Mouse (Mus musculus): ENCODE results near the gene Arhgef25. TPM values are rescaled to one million over a fixed set of nuclear protein-coding genes. Genes with fewer than 3 reads are reported as not detected.

Arhgef25 gene
- polyA plus RNA-seq (2014; fragmentation: Nextera tagmentation; extraction: Ambion mirVana): 31.6 and 33.5 TPM in 2 replicates

DNA sequence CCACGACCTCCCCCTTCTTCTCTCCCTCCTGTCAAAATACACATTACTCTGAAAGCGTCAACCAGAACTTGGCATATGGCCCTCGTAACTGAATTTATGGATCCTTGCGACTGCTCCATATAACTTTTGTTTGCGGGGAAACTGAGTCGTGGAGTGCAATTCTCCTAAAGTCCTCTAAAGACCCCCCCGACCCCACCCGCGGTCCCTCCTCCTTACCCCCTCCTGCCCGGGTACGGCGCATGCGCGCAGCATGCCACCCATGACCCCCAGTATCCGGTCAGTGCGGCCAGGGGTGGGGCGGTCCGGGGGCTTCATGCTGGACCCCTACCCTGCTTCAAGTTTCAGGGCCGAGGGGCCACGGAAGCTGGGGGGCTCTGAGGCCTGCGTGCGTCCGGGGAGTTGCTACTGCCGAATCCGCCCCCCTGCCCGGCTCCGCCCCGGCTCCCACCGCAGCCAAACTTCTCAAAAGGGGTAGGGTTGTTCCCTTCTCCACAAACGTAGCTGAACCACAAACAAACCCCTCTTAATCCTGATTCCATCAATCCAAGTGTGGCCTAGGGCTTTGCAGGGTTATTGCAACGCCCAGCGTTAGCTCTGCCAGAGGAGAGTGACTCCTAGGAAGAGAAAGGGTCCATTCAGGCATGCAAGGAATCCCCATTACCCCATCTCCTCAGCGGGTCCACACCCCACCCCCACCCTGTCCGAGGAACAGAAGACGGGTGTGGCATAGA lies at the start of gene Arhgef25:
Arhgef25 (minus strand) TSS at position 433 of the 731 bp plus-strand sequence.
- Histone ChIP-seq H3K4me1 (replicated peaks; ENCODE audit: control insufficient read depth, insufficient read depth, low read length) (peaks cover 14% of the 10 kb centered on the region), H3K36me3 (ENCODE audit: control insufficient read depth, insufficient read depth, low read length) (peaks cover 6% of the 10 kb centered on the region; the same call in 1 of the 2 replicates), H3K27ac (ENCODE audit: low read depth, low read length) (peak within 1 kb of the TSS; percentile 76), H3K9ac (ENCODE audit: low read length) (peak within 1 kb of the TSS; percentile 88), H3K4me2 (ENCODE audit: low read depth, low read length, severe bottlenecking) (peak within 1 kb of the TSS; percentile 100), H3K4me3 (ENCODE audit: low read depth, low read length) (peak within 1 kb of the TSS; percentile 73), H3K27me3 (ENCODE audit: control insufficient read depth, insufficient read depth, low read length) (no peaks in the 10 kb centered on the region), H3K9me3 (ENCODE audit: control insufficient read depth, low read length) (no peaks in the 10 kb centered on the region)
- DNase-seq (ENCODE audit: low spot score) (peak; percentile 80), ATAC-seq (replicated peaks; ENCODE audit: low FRiP score) (peak; percentile 44)
- WGBS: 1% methylated on average over 35 of the region's 35 CpGs

DNA sequence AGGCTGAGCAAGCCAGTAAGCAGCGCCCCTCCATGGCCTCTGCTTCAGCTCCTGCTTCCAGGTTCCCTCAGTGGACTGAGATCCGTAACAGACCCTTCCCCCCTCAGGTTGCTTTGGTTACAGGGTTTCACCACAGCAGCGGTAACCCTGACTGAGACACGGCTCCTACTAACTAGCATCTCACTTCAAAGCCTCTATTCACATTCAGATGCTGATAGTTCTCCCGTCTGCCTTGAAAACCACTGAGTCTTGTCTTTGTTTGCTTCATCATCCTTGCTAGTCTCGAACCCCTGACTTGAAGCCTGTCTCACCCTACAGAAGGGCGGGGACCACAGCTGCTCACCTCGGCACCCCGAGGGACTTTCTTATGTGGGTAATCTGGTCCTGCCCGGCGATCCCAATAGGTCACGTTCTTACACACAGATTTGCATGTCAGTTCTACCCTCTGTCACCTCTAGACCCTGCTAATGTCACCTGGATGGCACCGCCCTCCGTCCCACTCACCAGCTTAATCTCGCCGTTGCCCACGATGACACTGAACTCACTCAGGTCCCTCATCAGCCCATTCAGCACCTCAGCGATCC lies 48.5 kb upstream of the Arhgef25 start:
- Histone ChIP-seq H3K36me3 (ENCODE audit: control insufficient read depth, insufficient read depth, low read length) (no peaks in the 10 kb centered on the region), H3K4me3 (ENCODE audit: low read depth, low read length) (no peak overlapping the region), H3K27ac (ENCODE audit: low read depth, low read length) (no peak overlapping the region), H3K27me3 (ENCODE audit: control insufficient read depth, insufficient read depth, low read length) (no peaks in the 10 kb centered on the region), H3K9me3 (ENCODE audit: control insufficient read depth, low read length) (no peaks in the 10 kb centered on the region), H3K4me1 (replicated peaks; ENCODE audit: control insufficient read depth, insufficient read depth, low read length) (no peaks in the 10 kb centered on the region; the same call in 1 of the 2 replicates), H3K9ac (ENCODE audit: low read length) (no peak overlapping the region), H3K4me2 (ENCODE audit: low read depth, low read length, severe bottlenecking) (no peak overlapping the region)
- ATAC-seq (replicated peaks; ENCODE audit: low FRiP score) (no peak), DNase-seq (ENCODE audit: low spot score) (no peak)
- 75% methylated on average over 18 of the region's 18 CpGs for WGBS

DNA sequence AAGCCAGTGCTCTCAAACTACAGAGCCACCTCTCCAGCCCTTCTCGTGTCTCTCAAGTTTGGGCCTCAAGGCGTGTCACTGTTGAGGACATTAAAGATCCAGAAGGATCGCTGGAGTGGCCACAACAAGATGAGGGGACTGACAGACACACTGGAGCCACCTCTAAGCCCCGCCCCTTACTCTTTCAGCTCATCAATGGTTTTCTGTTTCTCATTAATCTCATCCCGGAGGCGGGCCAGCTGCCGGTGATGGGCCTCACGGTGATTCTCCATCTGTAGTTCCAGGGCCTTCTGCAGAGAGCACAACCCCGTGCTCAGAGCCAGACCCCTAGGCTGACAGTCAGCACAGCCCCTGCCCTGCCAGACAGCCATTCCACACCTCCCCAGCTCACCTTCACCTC lies 46.7 kb upstream of the Arhgef25 start:
- H3K4me2 ChIP-seq (ENCODE audit: low read depth, low read length, severe bottlenecking): no peak overlapping the region
- H3K27ac ChIP-seq (ENCODE audit: low read depth, low read length): no peak overlapping the region
- H3K4me1 ChIP-seq (replicated peaks; ENCODE audit: control insufficient read depth, insufficient read depth, low read length): no peaks in the 10 kb centered on the region; the same call in 1 of the 2 replicates
- 54% methylated on average over 9 of the region's 9 CpGs for WGBS
- H3K27me3 ChIP-seq (ENCODE audit: control insufficient read depth, insufficient read depth, low read length): no peaks in the 10 kb centered on the region
- H3K9me3 ChIP-seq (ENCODE audit: control insufficient read depth, low read length): no peaks in the 10 kb centered on the region
- ATAC-seq (replicated peaks; ENCODE audit: low FRiP score): no peak
- DNase-seq (ENCODE audit: low spot score): no peak
- H3K36me3 ChIP-seq (ENCODE audit: control insufficient read depth, insufficient read depth, low read length): no peaks in the 10 kb centered on the region
- H3K4me3 ChIP-seq (ENCODE audit: low read depth, low read length): no peak overlapping the region
- no peak overlapping the region for H3K9ac ChIP-seq (ENCODE audit: low read length)

DNA sequence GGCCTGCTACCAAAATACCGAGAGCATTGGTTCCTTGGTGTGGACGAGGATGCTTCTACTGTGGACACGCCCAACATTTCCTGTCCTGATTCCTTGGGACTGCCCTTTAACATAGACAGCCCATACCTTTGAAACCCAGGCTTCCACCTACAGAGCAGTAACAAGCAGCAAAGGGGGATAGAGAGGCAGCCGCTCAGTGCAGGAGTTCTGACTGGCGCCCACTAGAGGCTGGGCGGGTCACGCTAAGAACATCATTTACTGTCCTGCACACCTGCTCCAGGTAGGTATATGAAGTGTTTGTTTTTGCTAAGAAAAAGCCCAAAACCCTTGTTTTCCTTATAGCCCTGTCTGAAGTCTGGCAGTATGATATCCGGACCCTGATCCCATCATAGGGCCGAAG lies 43.3 kb upstream of the Arhgef25 start:
- no peak overlapping the region for H3K27ac ChIP-seq (ENCODE audit: low read depth, low read length)
- no peak overlapping the region for H3K4me2 ChIP-seq (ENCODE audit: low read depth, low read length, severe bottlenecking)
- H3K36me3 ChIP-seq (ENCODE audit: control insufficient read depth, insufficient read depth, low read length): no peaks in the 10 kb centered on the region
- no peaks in the 10 kb centered on the region for H3K9me3 ChIP-seq (ENCODE audit: control insufficient read depth, low read length)
- ATAC-seq (replicated peaks; ENCODE audit: low FRiP score): no peak
- H3K27me3 ChIP-seq (ENCODE audit: control insufficient read depth, insufficient read depth, low read length): no peaks in the 10 kb centered on the region
- H3K9ac ChIP-seq (ENCODE audit: low read length): no peak overlapping the region
- H3K4me3 ChIP-seq (ENCODE audit: low read depth, low read length): no peak overlapping the region
- no peaks in the 10 kb centered on the region; the same call in 1 of the 2 replicates for H3K4me1 ChIP-seq (replicated peaks; ENCODE audit: control insufficient read depth, insufficient read depth, low read length)
- 75% methylated on average over 9 of the region's 9 CpGs for WGBS
- no peak for DNase-seq (ENCODE audit: low spot score)

GRCm38 (mm10) chr10:127231741-127232140 lies 41.9 kb upstream of the Arhgef25 start:
- Histone ChIP-seq H3K4me2 (ENCODE audit: low read depth, low read length, severe bottlenecking) (no peak overlapping the region), H3K27me3 (ENCODE audit: control insufficient read depth, insufficient read depth, low read length) (no peaks in the 10 kb centered on the region), H3K9ac (ENCODE audit: low read length) (no peak overlapping the region), H3K4me3 (ENCODE audit: low read depth, low read length) (no peak overlapping the region), H3K36me3 (ENCODE audit: control insufficient read depth, insufficient read depth, low read length) (no peaks in the 10 kb centered on the region), H3K27ac (ENCODE audit: low read depth, low read length) (no peak overlapping the region), H3K4me1 (replicated peaks; ENCODE audit: control insufficient read depth, insufficient read depth, low read length) (no peaks in the 10 kb centered on the region; the same call in 1 of the 2 replicates), H3K9me3 (ENCODE audit: control insufficient read depth, low read length) (no peaks in the 10 kb centered on the region)
- DNase-seq (ENCODE audit: low spot score): no peak
- WGBS: 88% methylated on average over 14 of the region's 14 CpGs
- no peak for ATAC-seq (replicated peaks; ENCODE audit: low FRiP score)

DNA sequence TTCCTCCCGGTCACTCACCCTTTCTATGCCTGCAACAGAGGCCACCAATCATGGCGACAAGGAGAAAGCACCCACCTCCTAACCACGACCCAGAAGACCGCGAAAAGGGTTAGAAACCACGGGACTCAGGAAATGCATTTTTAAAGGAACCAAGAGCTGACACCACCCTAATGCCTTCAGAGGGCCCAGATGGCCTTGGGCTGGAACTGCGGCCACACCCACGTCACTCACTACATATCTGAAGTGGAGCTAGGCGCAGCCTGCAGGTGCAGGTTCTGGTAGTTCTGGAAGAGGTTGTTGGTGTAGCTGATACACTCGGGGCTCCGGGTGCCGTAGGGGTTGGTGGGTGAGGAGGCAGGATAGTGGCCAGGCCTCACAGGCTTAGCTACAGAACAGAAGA lies 40.8 kb upstream of the Arhgef25 start:
- Histone ChIP-seq H3K9ac (ENCODE audit: low read length) (no peak overlapping the region), H3K4me1 (replicated peaks; ENCODE audit: control insufficient read depth, insufficient read depth, low read length) (no peaks in the 10 kb centered on the region; the same call in 1 of the 2 replicates), H3K9me3 (ENCODE audit: control insufficient read depth, low read length) (no peaks in the 10 kb centered on the region), H3K27ac (ENCODE audit: low read depth, low read length) (no peak overlapping the region), H3K4me2 (ENCODE audit: low read depth, low read length, severe bottlenecking) (no peak overlapping the region), H3K4me3 (ENCODE audit: low read depth, low read length) (no peak overlapping the region), H3K36me3 (ENCODE audit: control insufficient read depth, insufficient read depth, low read length) (no peaks in the 10 kb centered on the region), H3K27me3 (ENCODE audit: control insufficient read depth, insufficient read depth, low read length) (no peaks in the 10 kb centered on the region)
- DNase-seq (ENCODE audit: low spot score) (no peak), ATAC-seq (replicated peaks; ENCODE audit: low FRiP score) (no peak)
- 88% methylated on average over 12 of the region's 12 CpGs for WGBS

DNA sequence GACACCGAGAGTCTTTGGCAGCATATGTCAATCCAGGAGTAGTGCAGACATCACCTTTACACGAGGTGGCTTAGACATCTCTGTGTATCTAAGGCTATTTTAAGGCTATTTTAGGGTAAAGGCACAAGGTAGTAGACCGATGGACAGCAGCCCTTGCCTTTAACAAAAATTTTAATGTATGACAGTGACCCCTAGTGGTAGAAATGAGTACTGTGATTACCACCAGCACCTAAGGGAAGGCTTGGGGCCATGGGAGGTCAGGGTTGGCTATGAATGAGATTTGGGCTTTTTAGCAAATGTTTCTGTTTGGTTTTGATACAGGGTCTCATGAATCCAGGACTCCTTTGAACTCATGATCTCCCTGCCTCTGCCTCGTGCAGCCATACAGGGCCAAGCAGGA lies 39.0 kb upstream of the Arhgef25 start:
- DNase-seq (ENCODE audit: low spot score) (no peak), ATAC-seq (replicated peaks; ENCODE audit: low FRiP score) (peak; percentile 79)
- Histone ChIP-seq H3K36me3 (ENCODE audit: control insufficient read depth, insufficient read depth, low read length) (no peaks in the 10 kb centered on the region), H3K4me2 (ENCODE audit: low read depth, low read length, severe bottlenecking) (no peak overlapping the region), H3K27me3 (ENCODE audit: control insufficient read depth, insufficient read depth, low read length) (no peaks in the 10 kb centered on the region), H3K27ac (ENCODE audit: low read depth, low read length) (no peak overlapping the region), H3K4me3 (ENCODE audit: low read depth, low read length) (no peak overlapping the region), H3K9ac (ENCODE audit: low read length) (no peak overlapping the region), H3K9me3 (ENCODE audit: control insufficient read depth, low read length) (no peaks in the 10 kb centered on the region), H3K4me1 (replicated peaks; ENCODE audit: control insufficient read depth, insufficient read depth, low read length) (no peaks in the 10 kb centered on the region; the same call in 1 of the 2 replicates)
- 24% methylated on average over 4 of the region's 4 CpGs for WGBS

- Histone ChIP-seq H3K36me3 (ENCODE audit: control insufficient read depth, insufficient read depth, low read length) (no peaks in the 10 kb centered on the region), H3K9me3 (ENCODE audit: control insufficient read depth, low read length) (no peaks in the 10 kb centered on the region), H3K4me2 (ENCODE audit: low read depth, low read length, severe bottlenecking) (no peak overlapping the region), H3K4me1 (replicated peaks; ENCODE audit: control insufficient read depth, insufficient read depth, low read length) (no peaks in the 10 kb centered on the region; the same call in 1 of the 2 replicates), H3K27me3 (ENCODE audit: control insufficient read depth, insufficient read depth, low read length) (no peaks in the 10 kb centered on the region), H3K27ac (ENCODE audit: low read depth, low read length) (no peak overlapping the region), H3K9ac (ENCODE audit: low read length) (no peak overlapping the region), H3K4me3 (ENCODE audit: low read depth, low read length) (no peak overlapping the region)
- 89% methylated on average over 8 of the region's 8 CpGs for whole genome bisulfite sequencing
- ATAC-seq (replicated peaks; ENCODE audit: low FRiP score) (no peak), DNase-seq (ENCODE audit: low spot score) (no peak)
These were observed 37.3 kb upstream of the Arhgef25 start for GRCm38 (mm10) chr10:127227163-127227562.

Data from forebrain, embryonic 11.5 days (tissue).